17 mouse cellular contexts compared by ENCODE assay signal in genomic region chr17:31040421-31040820, GRCm38 (mm10). TPM values are rescaled to one million over a fixed set of nuclear protein-coding genes. Genes with fewer than 3 reads are reported as not detected.
DNase-seq lines count a peak whose midpoint lies in the region; ATAC-seq and TF ChIP-seq lines count a peak whose summit lies in the region.
"Had no signal": no experiment of that assay in that cellular context is flagged by ENCODE, and none has a peak within 500 bp of the region (broad histone marks: within the 10 kb centered on the region; RNA-seq: fewer than 3 reads in every experiment).

No protein-coding gene starts in this region.

- ATAC-seq in liver, postnatal 0 days = no peak
- ATAC-seq in liver, embryonic 11.5 days (replicated peaks; ENCODE audit: low FRiP score) = no peak
- ATAC-seq: forebrain, embryonic 16.5 days; midbrain, embryonic 13.5 days had no signal

- no peak for TF ChIP-seq EP300 in liver, postnatal 0 days (IDR thresholded peaks at IDR 0.05; ENCODE audit: low read depth)

- H3K36me3 ChIP-seq in liver, postnatal 0 days (replicated peaks; ENCODE audit: insufficient read depth, low read length) = no peaks in the 10 kb centered on the region
- no peaks in the 10 kb centered on the region for H3K36me3 ChIP-seq in liver, embryonic 11.5 days (ENCODE audit: control insufficient read depth, insufficient read depth, low read length)
- H3K36me3 ChIP-seq in thymus, adult 2 months (ENCODE audit: control insufficient read depth, insufficient read depth, low read length) = no peaks in the 10 kb centered on the region
- H3K36me3 ChIP-seq: embryonic facial prominence, embryonic 10.5 days; hindbrain, embryonic 13.5 days; lung, embryonic 15.5 days; midbrain, embryonic 13.5 days had no signal

- no peak for DNase-seq in liver, postnatal 0 days
- no peak for DNase-seq in liver, embryonic 11.5 days (ENCODE audit: low spot score)
- no peak for DNase-seq in thymus, adult 2 months
- DNase-seq in thymus, postnatal 36 days = no peak
- no peak for DNase-seq in layer of hippocampus, adult 9-10 months (ENCODE audit: low spot score)
- DNase-seq in right cerebral cortex, postnatal 4 days = no peak
- DNase-seq: cerebellum, adult 9-11 months; gastrocnemius, postnatal 14 days; heart, adult 18-20 months; kidney, adult 18-20 months; kidney, postnatal 4 days had no signal

- no peak overlapping the region for H3K9ac ChIP-seq in liver, postnatal 0 days (replicated peaks)
- H3K9ac ChIP-seq in liver, embryonic 11.5 days (ENCODE audit: low read depth, low read length) = no peak overlapping the region
- H3K9ac ChIP-seq: hindbrain, embryonic 13.5 days; lung, embryonic 15.5 days; midbrain, embryonic 13.5 days had no signal

- no peak overlapping the region for H3K4me3 ChIP-seq in liver, postnatal 0 days (ENCODE audit: low read depth, low read length)
- no peak overlapping the region for H3K4me3 ChIP-seq in liver, embryonic 11.5 days (ENCODE audit: low read depth, low read length)
- no peak overlapping the region for H3K4me3 ChIP-seq in thymus, adult 2 months (ENCODE audit: control insufficient read depth, insufficient read depth, low read length)
- H3K4me3 ChIP-seq in bone marrow macrophage, adult 2 months (ENCODE audit: insufficient read depth, low read length) = peak overlapping the region; percentile 2; the same call in 1 of the 2 replicates
- H3K4me3 ChIP-seq: embryonic facial prominence, embryonic 10.5 days; hindbrain, embryonic 13.5 days; lung, embryonic 15.5 days; midbrain, embryonic 13.5 days had no signal

- H3K27ac ChIP-seq in liver, postnatal 0 days (ENCODE audit: low read depth) = peak overlapping the region; percentile 76
- no peak overlapping the region for H3K27ac ChIP-seq in liver, embryonic 11.5 days (ENCODE audit: low read depth, low read length)
- H3K27ac ChIP-seq in thymus, adult 2 months (ENCODE audit: control insufficient read depth, insufficient read depth, low read length) = peak overlapping the region; percentile 4; the same call in 1 of the 2 replicates
- peak overlapping the region; percentile 93 for H3K27ac ChIP-seq in bone marrow macrophage, adult 2 months (ENCODE audit: insufficient read depth, low read depth, low read length)
- H3K27ac ChIP-seq: embryonic facial prominence, embryonic 10.5 days; hindbrain, embryonic 13.5 days; lung, embryonic 15.5 days; midbrain, embryonic 13.5 days had no signal

- 51% methylated on average over 7 of the region's 7 CpGs for WGBS in liver, postnatal 0 days (ENCODE audit: insufficient replicate concordance)
- 69% methylated on average over 7 of the region's 7 CpGs for WGBS in liver, embryonic 11.5 days
- WGBS in thymus, adult 2 months = 55% methylated on average over 7 of the region's 7 CpGs

- H3K4me2 ChIP-seq in liver, postnatal 0 days (ENCODE audit: low read depth, low read length) = peak overlapping the region; percentile 51; the same call in 1 of the 2 replicates
- no peak overlapping the region for H3K4me2 ChIP-seq in liver, embryonic 11.5 days
- H3K4me2 ChIP-seq: hindbrain, embryonic 13.5 days; lung, embryonic 15.5 days; midbrain, embryonic 13.5 days had no signal

- no peak for TF ChIP-seq CTCF in liver, postnatal 0 days (IDR thresholded peaks at IDR 0.05; ENCODE audit: low read depth)
- no peak for TF ChIP-seq CTCF in thymus, adult 2 months (IDR thresholded peaks at IDR 0.05; ENCODE audit: borderline replicate concordance, control insufficient read depth, extremely low read depth, insufficient read depth, low read length, poor library complexity)
- TF ChIP-seq CTCF in bone marrow macrophage, adult 2 months (IDR thresholded peaks at IDR 0.05; ENCODE audit: low read depth, low read length) = no peak

- H3K9me3 ChIP-seq in liver, postnatal 0 days (ENCODE audit: low read length) = no peaks in the 10 kb centered on the region
- no peaks in the 10 kb centered on the region for H3K9me3 ChIP-seq in liver, embryonic 11.5 days (ENCODE audit: control insufficient read depth, low read length)
- H3K9me3 ChIP-seq: embryonic facial prominence, embryonic 10.5 days; hindbrain, embryonic 13.5 days; lung, embryonic 15.5 days; midbrain, embryonic 13.5 days had no signal

- TF ChIP-seq POLR2A in thymus, adult 2 months (IDR thresholded peaks at IDR 0.05; ENCODE audit: control insufficient read depth, extremely low read depth, insufficient read depth, low read length, poor library complexity) = no peak
- TF ChIP-seq POLR2A in bone marrow macrophage, adult 2 months (IDR thresholded peaks at IDR 0.05; ENCODE audit: borderline replicate concordance, low read depth, low read length) = no peak

- no peaks in the 10 kb centered on the region for H3K27me3 ChIP-seq in liver, postnatal 0 days (ENCODE audit: insufficient read depth, low read length)
- no peaks in the 10 kb centered on the region; the same call in 1 of the 2 replicates for H3K27me3 ChIP-seq in liver, embryonic 11.5 days (replicated peaks; ENCODE audit: control insufficient read depth, insufficient read depth, low read length)
- H3K27me3 ChIP-seq in thymus, adult 2 months (ENCODE audit: control insufficient read depth, insufficient read depth, low read length) = no peaks in the 10 kb centered on the region
- H3K27me3 ChIP-seq: lung, embryonic 15.5 days; midbrain, embryonic 13.5 days had no signal

- peaks cover 53% of the 10 kb centered on the region for H3K4me1 ChIP-seq in liver, postnatal 0 days (ENCODE audit: insufficient read depth)
- peaks cover 6% of the 10 kb centered on the region; the same call in 1 of the 2 replicates for H3K4me1 ChIP-seq in liver, embryonic 11.5 days (replicated peaks; ENCODE audit: control insufficient read depth, insufficient read depth, low read length)
- peaks cover 29% of the 10 kb centered on the region for H3K4me1 ChIP-seq in thymus, adult 2 months (replicated peaks; ENCODE audit: control insufficient read depth, insufficient read depth, low read length)
- peaks cover 50% of the 10 kb centered on the region for H3K4me1 ChIP-seq in bone marrow macrophage, adult 2 months (ENCODE audit: control insufficient read depth, insufficient read depth, low read length)
- H3K4me1 ChIP-seq: lung, embryonic 15.5 days had no signal

RNA-seq across cellular contexts. Expression of gene Abcg1, which starts 17.1 kb away (rescaled TPM):
- polyA plus RNA-seq in liver, postnatal 0 days (2015; fragmentation: Nextera tagmentation; extraction: Ambion mirVana) = 8.9 and 9.4 TPM in 2 replicates
- polyA plus RNA-seq in liver, embryonic 11.5 days (2014; fragmentation: Nextera tagmentation; extraction: Ambion mirVana) = 6.5 and 6.7 TPM in 2 replicates
- 103 and 107 TPM in 2 replicates for polyA plus RNA-seq in thymus, adult 2 months (2012; rRNA removed)
- polyA plus RNA-seq in bone marrow macrophage, adult 2 months (2012; ENCODE audit: insufficient read depth, insufficient read length, missing spikeins) = 56.3 and 61.5 TPM in 2 replicates
